Comparison of ENCODE assay signal across 19 mouse cellular contexts in genomic region chr12:107858536-107859280, GRCm38 (mm10).
DNase-seq lines count a peak whose midpoint lies in the region; ATAC-seq and TF ChIP-seq lines count a peak whose summit lies in the region.
"Had no signal": no experiment of that assay in that cellular context is flagged by ENCODE, and none has a peak within 500 bp of the region (broad histone marks: within the 10 kb centered on the region; RNA-seq: fewer than 3 reads in every experiment).

No protein-coding gene starts in this region.

- WGBS in midbrain, embryonic 10.5 days: 57% methylated on average over 10 of the region's 10 CpGs
- WGBS in midbrain, embryonic 16.5 days: 49% methylated on average over 10 of the region's 10 CpGs
- WGBS in embryonic facial prominence, embryonic 11.5 days: 61% methylated on average over 10 of the region's 10 CpGs
- WGBS in midbrain, embryonic 14.5 days: 53% methylated on average over 10 of the region's 10 CpGs

- peaks cover 22% of the 10 kb centered on the region for H3K4me1 ChIP-seq in midbrain, embryonic 10.5 days
- peaks cover 7% of the 10 kb centered on the region for H3K4me1 ChIP-seq in midbrain, embryonic 16.5 days (ENCODE audit: control insufficient read depth, insufficient read depth, low read length)
- no peaks in the 10 kb centered on the region for H3K4me1 ChIP-seq in embryonic facial prominence, embryonic 11.5 days (ENCODE audit: control insufficient read depth, insufficient read depth, low read length)
- H3K4me1 ChIP-seq in midbrain, embryonic 14.5 days (ENCODE audit: control insufficient read depth, insufficient read depth, low read length): peaks cover 5% of the 10 kb centered on the region; the same call in 1 of the 2 replicates

- H3K9ac ChIP-seq in midbrain, embryonic 16.5 days (ENCODE audit: low read depth, low read length): no peak overlapping the region
- no peak overlapping the region for H3K9ac ChIP-seq in embryonic facial prominence, embryonic 11.5 days (replicated peaks; ENCODE audit: low read length)
- no peak overlapping the region for H3K9ac ChIP-seq in midbrain, embryonic 14.5 days (replicated peaks; ENCODE audit: low read length)

- H3K9me3 ChIP-seq in midbrain, embryonic 10.5 days (replicated peaks): peaks cover 6% of the 10 kb centered on the region; the same call in 1 of the 2 replicates
- H3K9me3 ChIP-seq in midbrain, embryonic 16.5 days (replicated peaks; ENCODE audit: control insufficient read depth, low read length, poor library complexity, severe bottlenecking): no peaks in the 10 kb centered on the region; the same call in 1 of the 2 replicates
- no peaks in the 10 kb centered on the region for H3K9me3 ChIP-seq in embryonic facial prominence, embryonic 11.5 days (replicated peaks; ENCODE audit: control insufficient read depth, low read length)
- H3K9me3 ChIP-seq in midbrain, embryonic 14.5 days (ENCODE audit: control insufficient read depth, low read length): no peaks in the 10 kb centered on the region

- H3K4me2 ChIP-seq in midbrain, embryonic 16.5 days (ENCODE audit: low read length): no peak overlapping the region
- H3K4me2 ChIP-seq in embryonic facial prominence, embryonic 11.5 days (ENCODE audit: low read depth, low read length): no peak overlapping the region
- H3K4me2 ChIP-seq in midbrain, embryonic 14.5 days (ENCODE audit: low read length): no peak overlapping the region

- no peaks in the 10 kb centered on the region for H3K27me3 ChIP-seq in midbrain, embryonic 10.5 days (ENCODE audit: low read depth, poor library complexity, severe bottlenecking)
- no peaks in the 10 kb centered on the region for H3K27me3 ChIP-seq in midbrain, embryonic 16.5 days (ENCODE audit: control insufficient read depth, insufficient read depth, low read depth, low read length)
- H3K27me3 ChIP-seq in embryonic facial prominence, embryonic 11.5 days (ENCODE audit: control insufficient read depth, insufficient read depth, low read length): no peaks in the 10 kb centered on the region
- no peaks in the 10 kb centered on the region for H3K27me3 ChIP-seq in midbrain, embryonic 14.5 days (ENCODE audit: control insufficient read depth, insufficient read depth, low read length)
- H3K27me3 ChIP-seq: CH12.LX had no signal

- intact Hi-C loops in left cerebral cortex, adult 2 months (cut with DNase I): no loop called here

- no peak for TF ChIP-seq CTCF in left cerebral cortex, adult 2 months (IDR thresholded peaks at IDR 0.05)

- no peak overlapping the region for H3K4me3 ChIP-seq in midbrain, embryonic 10.5 days
- H3K4me3 ChIP-seq in midbrain, embryonic 16.5 days (ENCODE audit: low read depth, low read length): no peak overlapping the region
- H3K4me3 ChIP-seq in embryonic facial prominence, embryonic 11.5 days (ENCODE audit: low read depth, low read length): no peak overlapping the region
- no peak overlapping the region for H3K4me3 ChIP-seq in midbrain, embryonic 14.5 days (replicated peaks; ENCODE audit: low read depth, low read length)
- no peak overlapping the region for H3K4me3 ChIP-seq in left cerebral cortex, adult 2 months
- H3K4me3 ChIP-seq: heart, adult 2 months; myocyte had no signal

- H3K36me3 ChIP-seq in midbrain, embryonic 10.5 days: no peaks in the 10 kb centered on the region
- H3K36me3 ChIP-seq in midbrain, embryonic 16.5 days (ENCODE audit: control insufficient read depth, insufficient read depth, low read length): no peaks in the 10 kb centered on the region
- no peaks in the 10 kb centered on the region for H3K36me3 ChIP-seq in embryonic facial prominence, embryonic 11.5 days (replicated peaks; ENCODE audit: control insufficient read depth, insufficient read depth, low read depth, low read length)
- H3K36me3 ChIP-seq in midbrain, embryonic 14.5 days (ENCODE audit: control insufficient read depth, insufficient read depth, low read length): no peaks in the 10 kb centered on the region

- peak; percentile 37 for DNase-seq in embryo, embryonic 10 days (ENCODE audit: low spot score)
- no peak for DNase-seq in embryo, embryonic 9.5 days (ENCODE audit: extremely low spot score)
- no peak for DNase-seq in midbrain, embryonic 10.5 days (ENCODE audit: low spot score)
- DNase-seq in embryonic facial prominence, embryonic 11.5 days (ENCODE audit: low spot score): peak; percentile 27
- DNase-seq in midbrain, embryonic 14.5 days: peak; percentile 20
- DNase-seq in spleen, postnatal 4 days (ENCODE audit: low spot score in 2 of 2): no peak
- DNase-seq in left cerebral cortex, adult 2 months (ENCODE audit: extremely low spot score in 1 of 2, low spot score in 2 of 2): no peak
- DNase-seq: adrenal gland, postnatal 14 days; cerebellum, postnatal 10 days; heart, adult 2 months; heart, postnatal 10 days; kidney, postnatal 14 days; left cerebral cortex, postnatal 4 days; right cerebral cortex, postnatal 14 days; thymus, adult 2 months had no signal

- peak overlapping the region; percentile 69 for H3K27ac ChIP-seq in midbrain, embryonic 10.5 days (replicated peaks)
- no peak overlapping the region for H3K27ac ChIP-seq in midbrain, embryonic 16.5 days (ENCODE audit: low read length)
- H3K27ac ChIP-seq in embryonic facial prominence, embryonic 11.5 days (replicated peaks; ENCODE audit: low read depth, low read length): no peak overlapping the region
- H3K27ac ChIP-seq in midbrain, embryonic 14.5 days (replicated peaks; ENCODE audit: low read depth, low read length): no peak overlapping the region
- H3K27ac ChIP-seq in left cerebral cortex, adult 2 months: no peak overlapping the region
- H3K27ac ChIP-seq: heart, adult 2 months; macrophage had no signal

- ATAC-seq in midbrain, embryonic 16.5 days: no peak
- ATAC-seq in embryonic facial prominence, embryonic 11.5 days (replicated peaks; ENCODE audit: insufficient number of reproducible peaks, low FRiP score, low TSS enrichment, low read depth): 0 out of 2 replicates have a peak, but pooled peaks have one; percentile 71
- no peak for ATAC-seq in midbrain, embryonic 14.5 days (ENCODE audit: low FRiP score, low TSS enrichment)

Comparison
In these comparisons a context has a peak if more than half of its experiments do, and no peak if none do; other contexts are left out.
1. DNase-seq: peak in embryo, embryonic 10 days (single experiment), embryonic facial prominence, embryonic 11.5 days (single experiment) and midbrain, embryonic 14.5 days (single experiment); none in embryo, embryonic 9.5 days (single experiment), midbrain, embryonic 10.5 days (single experiment), spleen, postnatal 4 days (0 of 2) and left cerebral cortex, adult 2 months (0 of 2).